Mouse (Mus musculus): Measurements from ENCODE around the gene Rpl23. TPM values are rescaled to one million over a fixed set of nuclear protein-coding genes. Genes with fewer than 3 reads are reported as not detected.

The Rpl23 gene
- polyA plus RNA-seq, 2 experiments, result 484 to 502 TPM

DNA sequence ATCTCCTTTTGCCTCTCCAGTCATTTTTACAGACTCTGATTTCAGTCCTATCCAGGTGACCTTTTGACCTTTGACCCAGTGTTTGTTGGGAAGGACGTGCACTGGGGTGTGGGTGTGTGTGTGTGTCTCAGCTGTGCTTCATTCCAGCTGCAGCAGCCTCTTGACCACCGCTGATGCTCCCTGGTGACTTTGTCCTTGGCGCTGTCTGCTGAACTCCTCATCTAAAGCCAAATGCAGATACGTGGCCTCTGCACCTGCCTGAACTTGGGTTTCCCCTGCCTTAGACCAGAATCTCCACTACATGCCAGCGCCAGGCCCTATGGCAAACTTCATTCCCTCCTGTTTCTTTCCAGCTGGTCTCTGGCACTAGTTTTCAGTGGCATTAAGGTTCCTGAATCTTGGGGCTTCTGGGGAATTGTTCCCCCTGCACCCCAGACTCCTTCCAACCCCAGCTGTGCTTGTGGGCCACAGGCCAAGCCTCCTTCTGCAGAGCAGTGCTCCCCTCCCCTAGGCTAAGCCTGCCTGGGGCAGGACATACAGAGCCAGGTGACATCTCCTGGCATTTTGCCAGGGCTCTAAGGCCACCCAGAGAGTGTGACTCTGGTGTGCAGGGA, 26.5 kb upstream of the Rpl23 start:
- H3K27me3 ChIP-seq (ENCODE audit: control insufficient read depth, insufficient read depth, low read length), result no peaks in the 10 kb centered on the region
- no peak overlapping the region for H3K4me3 ChIP-seq (ENCODE audit: insufficient read depth in 1 of 2, low read depth in 2 of 2, low read length in 2 of 2)
- no peak for TF ChIP-seq CTCF (IDR thresholded peaks at IDR 0.05; ENCODE audit: low read depth)
- TF ChIP-seq EP300 (IDR thresholded peaks at IDR 0.05; ENCODE audit: low read depth), result no peak
- no peaks in the 10 kb centered on the region for H3K36me3 ChIP-seq (replicated peaks; ENCODE audit: control insufficient read depth, insufficient read depth, low read depth)
- H3K27ac ChIP-seq, result no peak overlapping the region
- no peak for ATAC-seq (ENCODE audit: insufficient read depth)
- H3K4me1 ChIP-seq (replicated peaks; ENCODE audit: control insufficient read depth in 2 of 2, insufficient read depth in 2 of 2, low read length in 1 of 2), result peaks cover 6 to 39% of the 10 kb centered on the region in 2 experiments
- H3K9me3 ChIP-seq (ENCODE audit: control insufficient read depth, low read length), result no peaks in the 10 kb centered on the region
- no peak overlapping the region for H3K9ac ChIP-seq (replicated peaks)
- DNase-seq (ENCODE audit: low read depth in 3 of 3, low spot score in 3 of 3), result no peak
- 66% methylated on average over 5 of the region's 5 CpGs for WGBS (ENCODE audit: insufficient replicate concordance)
- no peak overlapping the region for H3K4me2 ChIP-seq (ENCODE audit: low read depth)

DNA sequence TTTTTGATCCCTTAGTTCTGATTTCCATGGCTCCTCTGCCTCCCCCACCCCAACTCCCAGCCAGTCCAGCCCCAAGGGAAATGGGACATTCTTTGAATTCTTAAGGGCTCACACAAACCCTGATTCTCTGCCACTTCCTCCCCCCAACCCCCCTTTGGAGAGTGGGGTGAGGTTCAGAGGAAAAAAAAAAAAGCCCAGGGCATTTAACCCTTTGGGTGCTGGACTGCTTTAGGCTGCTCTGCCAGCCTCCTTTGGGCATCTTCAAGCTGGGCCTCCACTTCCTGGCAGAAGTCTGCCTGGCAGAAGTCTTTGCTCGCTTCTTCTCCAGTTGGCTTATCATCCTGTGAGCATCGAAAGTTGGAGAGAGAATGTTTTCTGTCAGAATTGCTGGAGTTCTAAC, 25.9 kb upstream of the Rpl23 start:
- Histone ChIP-seq H3K9me3 (ENCODE audit: control insufficient read depth, low read length) (no peaks in the 10 kb centered on the region), H3K4me2 (ENCODE audit: low read depth) (no peak overlapping the region), H3K27ac (no peak overlapping the region), H3K27me3 (ENCODE audit: control insufficient read depth, insufficient read depth, low read length) (no peaks in the 10 kb centered on the region), H3K9ac (replicated peaks) (no peak overlapping the region), H3K4me1 (replicated peaks; ENCODE audit: control insufficient read depth in 2 of 2, insufficient read depth in 2 of 2, low read length in 1 of 2) (peaks cover 6 to 39% of the 10 kb centered on the region in 2 experiments), H3K36me3 (replicated peaks; ENCODE audit: control insufficient read depth, insufficient read depth, low read depth) (no peaks in the 10 kb centered on the region), H3K4me3 (ENCODE audit: insufficient read depth in 1 of 2, low read depth in 2 of 2, low read length in 2 of 2) (no peak overlapping the region)
- WGBS (ENCODE audit: insufficient replicate concordance), result 56% methylated on average over 2 of the region's 2 CpGs
- ATAC-seq (ENCODE audit: insufficient read depth), result no peak
- TF ChIP-seq EP300 (IDR thresholded peaks at IDR 0.05; ENCODE audit: low read depth) (no peak), CTCF (IDR thresholded peaks at IDR 0.05; ENCODE audit: low read depth) (no peak)
- no peak for DNase-seq (ENCODE audit: low read depth in 3 of 3, low spot score in 3 of 3)

DNA sequence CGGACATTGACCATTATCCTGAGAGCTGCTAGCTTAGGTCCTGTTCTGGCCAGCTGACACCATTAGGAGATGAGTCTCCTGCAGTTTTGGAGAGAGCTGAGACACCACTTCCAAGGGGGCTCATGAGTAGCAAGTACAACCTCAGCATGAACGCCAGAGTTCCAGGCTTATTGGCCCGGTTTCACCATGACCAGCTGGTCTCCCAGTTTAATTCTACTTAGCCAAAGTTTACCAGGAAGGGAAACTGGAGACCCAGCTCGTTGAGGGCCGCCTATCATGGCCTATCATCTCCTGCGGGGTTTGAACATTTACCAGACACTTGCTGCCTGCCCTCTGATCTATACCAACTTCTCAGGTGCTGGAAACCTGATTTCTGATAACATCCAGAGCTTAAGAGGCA, 25.4 kb upstream of the Rpl23 start:
- H3K27ac ChIP-seq, result no peak overlapping the region
- 37% methylated on average over 6 of the region's 6 CpGs for WGBS (ENCODE audit: insufficient replicate concordance)
- TF ChIP-seq CTCF (IDR thresholded peaks at IDR 0.05; ENCODE audit: low read depth) (no peak), EP300 (IDR thresholded peaks at IDR 0.05; ENCODE audit: low read depth) (no peak)
- peaks cover 6 to 39% of the 10 kb centered on the region in 2 experiments for H3K4me1 ChIP-seq (replicated peaks; ENCODE audit: control insufficient read depth in 2 of 2, insufficient read depth in 2 of 2, low read length in 1 of 2)
- no peak overlapping the region for H3K4me3 ChIP-seq (ENCODE audit: insufficient read depth in 1 of 2, low read depth in 2 of 2, low read length in 2 of 2)
- H3K9ac ChIP-seq (replicated peaks), result no peak overlapping the region
- ATAC-seq (ENCODE audit: insufficient read depth), result no peak
- no peak overlapping the region for H3K4me2 ChIP-seq (ENCODE audit: low read depth)
- no peaks in the 10 kb centered on the region for H3K27me3 ChIP-seq (ENCODE audit: control insufficient read depth, insufficient read depth, low read length)
- no peaks in the 10 kb centered on the region for H3K36me3 ChIP-seq (replicated peaks; ENCODE audit: control insufficient read depth, insufficient read depth, low read depth)
- DNase-seq (ENCODE audit: low read depth in 3 of 3, low spot score in 3 of 3), result no peak
- H3K9me3 ChIP-seq (ENCODE audit: control insufficient read depth, low read length), result no peaks in the 10 kb centered on the region

GRCm38 (mm10) chr11:97806613-97806964, 24.4 kb upstream of the Rpl23 start:
- Histone ChIP-seq H3K36me3 (replicated peaks; ENCODE audit: control insufficient read depth, insufficient read depth, low read depth) (no peaks in the 10 kb centered on the region), H3K4me3 (ENCODE audit: insufficient read depth in 1 of 2, low read depth in 2 of 2, low read length in 2 of 2) (no peak overlapping the region), H3K27ac (no peak overlapping the region), H3K4me2 (ENCODE audit: low read depth) (no peak overlapping the region), H3K4me1 (replicated peaks; ENCODE audit: control insufficient read depth in 2 of 2, insufficient read depth in 2 of 2, low read length in 1 of 2) (peaks cover 6 to 48% of the 10 kb centered on the region in 2 experiments), H3K9ac (replicated peaks) (no peak overlapping the region), H3K9me3 (ENCODE audit: control insufficient read depth, low read length) (no peaks in the 10 kb centered on the region), H3K27me3 (ENCODE audit: control insufficient read depth, insufficient read depth, low read length) (no peaks in the 10 kb centered on the region)
- TF ChIP-seq EP300 (IDR thresholded peaks at IDR 0.05; ENCODE audit: low read depth) (no peak), CTCF (IDR thresholded peaks at IDR 0.05; ENCODE audit: low read depth) (no peak)
- ATAC-seq (ENCODE audit: insufficient read depth) (no peak), DNase-seq (ENCODE audit: low read depth in 3 of 3, low spot score in 3 of 3) (no peak)
- 78% methylated on average over 7 of the region's 7 CpGs for WGBS (ENCODE audit: insufficient replicate concordance)

DNA sequence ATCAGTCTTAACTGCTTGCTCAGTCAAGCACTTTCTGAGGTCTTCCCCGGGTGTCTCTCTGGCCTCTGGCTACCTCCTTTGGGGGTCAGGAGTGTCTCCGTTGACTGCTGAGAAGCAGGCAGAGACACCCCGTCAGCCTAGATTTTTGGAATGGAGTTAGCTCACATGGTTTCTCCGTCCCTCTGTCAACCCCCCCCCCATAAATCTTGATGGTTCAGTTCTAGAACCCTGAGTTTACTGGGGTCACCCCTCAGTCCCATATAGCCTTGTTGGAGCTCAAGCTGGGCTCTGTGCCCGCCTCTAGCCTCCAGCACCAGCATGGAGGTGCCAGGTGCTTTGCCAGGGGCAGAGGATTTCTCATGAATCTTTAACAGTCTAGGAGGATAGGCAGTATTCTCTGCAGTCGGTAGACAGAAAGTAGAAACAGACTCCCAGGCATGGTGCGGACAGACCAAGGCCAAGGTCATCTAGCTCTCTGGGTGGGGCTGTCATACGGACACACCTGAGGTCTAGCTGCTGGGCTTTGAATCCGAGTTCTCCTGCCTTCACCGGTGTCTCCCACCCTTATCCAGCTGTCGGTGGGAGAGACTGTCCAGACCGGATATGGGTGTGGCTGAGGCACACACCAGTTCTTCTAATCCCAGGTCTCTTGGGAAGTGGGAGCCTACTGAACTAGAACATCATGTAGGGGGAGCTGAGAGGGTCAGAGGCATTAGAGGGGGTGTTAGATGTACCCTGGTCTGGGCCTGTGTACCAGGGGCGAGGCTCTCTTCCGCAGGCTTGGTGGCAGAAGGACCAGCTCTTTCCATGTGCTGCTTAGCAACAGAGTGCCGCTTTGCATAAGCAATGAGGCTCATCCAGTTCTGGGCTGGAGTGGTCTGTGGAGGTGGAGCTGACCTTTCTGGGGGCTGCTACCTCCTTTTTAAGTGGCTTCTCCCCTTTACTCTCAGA, 23.7 kb upstream of the Rpl23 start:
- Histone ChIP-seq H3K27ac (no peak overlapping the region), H3K4me1 (replicated peaks; ENCODE audit: control insufficient read depth in 2 of 2, insufficient read depth in 2 of 2, low read length in 1 of 2) (peaks cover 6 to 52% of the 10 kb centered on the region in 2 experiments), H3K9me3 (ENCODE audit: control insufficient read depth, low read length) (no peaks in the 10 kb centered on the region), H3K27me3 (ENCODE audit: control insufficient read depth, insufficient read depth, low read length) (no peaks in the 10 kb centered on the region), H3K9ac (replicated peaks) (no peak overlapping the region), H3K4me3 (ENCODE audit: insufficient read depth in 1 of 2, low read depth in 2 of 2, low read length in 2 of 2) (no peak overlapping the region), H3K4me2 (ENCODE audit: low read depth) (no peak overlapping the region), H3K36me3 (replicated peaks; ENCODE audit: control insufficient read depth, insufficient read depth, low read depth) (no peaks in the 10 kb centered on the region)
- DNase-seq (ENCODE audit: low read depth in 3 of 3, low spot score in 3 of 3) (no peak), ATAC-seq (ENCODE audit: insufficient read depth) (no peak)
- TF ChIP-seq EP300 (IDR thresholded peaks at IDR 0.05; ENCODE audit: low read depth), result no peak
- TF ChIP-seq CTCF (IDR thresholded peaks at IDR 0.05; ENCODE audit: low read depth), result no peak
- WGBS (ENCODE audit: insufficient replicate concordance), result 53% methylated on average over 15 of the region's 15 CpGs

All from liver, embryonic 14.5 days (tissue).